Mouse (Mus musculus) frontal cortex, postnatal 25 days (tissue): ENCODE results near the gene Pdcd2.

Experiments
- DNase-seq, 2 experiments: peaks; one replicate each; pipeline ENCODE4 v3.0.0; 2022; ENCODE audit warnings: low spot score in 2 of 2

Gene Pdcd2

DNA sequence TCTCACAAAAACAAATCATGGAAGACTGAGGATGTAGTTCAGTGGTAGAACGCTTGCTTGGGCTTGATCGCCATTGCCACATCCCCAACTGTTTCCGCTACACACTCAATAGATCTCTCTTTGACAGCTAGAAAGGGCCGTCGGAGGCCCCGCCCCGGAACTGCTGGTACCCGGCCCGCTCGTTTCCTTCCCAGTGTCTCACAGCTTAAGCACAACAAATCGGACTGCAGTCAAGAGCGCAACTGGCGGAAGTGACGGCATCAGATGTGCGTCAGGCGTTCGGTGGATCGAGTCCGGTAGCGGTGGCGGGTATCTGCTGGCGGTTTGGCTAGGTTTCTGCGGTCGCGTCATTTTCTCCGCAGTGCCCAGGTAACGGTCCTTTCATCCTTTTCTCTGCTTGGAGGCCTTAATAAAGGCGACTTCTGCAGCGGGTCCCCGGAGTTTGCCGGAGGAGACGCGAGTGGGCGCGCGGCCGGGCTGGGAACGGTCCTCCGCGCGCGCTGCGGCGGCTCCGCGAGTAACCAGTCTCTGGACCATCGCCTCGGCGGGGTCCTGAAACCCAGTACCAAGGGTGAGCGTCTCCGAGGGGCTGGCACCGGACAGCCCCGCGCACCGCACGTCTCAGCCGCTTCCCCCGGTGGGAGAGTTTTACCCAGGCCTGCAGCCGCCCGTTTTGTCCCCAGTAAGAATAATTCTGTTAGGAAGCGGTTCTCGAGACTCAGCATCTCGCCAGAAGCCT, 27.3 kb downstream of the Pdcd2 start, which contains the start of the genes Psmb1 and Tbp:
Psmb1 (minus strand) TSS at position 96 of the 739 bp plus-strand sequence.
Tbp (plus strand) TSS at position 233 of the 739 bp plus-strand sequence.
- DNase-seq: peak; percentile 98

DNA sequence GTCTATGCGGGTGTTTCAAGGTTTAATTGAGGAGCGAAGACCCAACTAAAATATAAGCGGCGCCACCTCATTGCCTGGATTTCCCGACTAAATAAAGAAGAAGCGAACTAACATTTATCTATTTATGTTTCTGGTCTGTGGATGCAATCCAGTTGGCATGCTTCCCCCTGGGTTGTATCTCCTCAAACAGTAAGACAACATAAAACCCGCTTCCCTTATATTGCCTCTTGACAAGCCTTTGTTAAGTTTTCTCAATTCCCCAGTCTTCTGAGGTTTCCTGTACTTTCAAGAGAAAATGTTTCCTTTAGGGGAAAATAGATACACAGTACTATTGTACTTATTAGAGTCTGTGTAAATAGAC, 28.4 kb downstream of the Pdcd2 start:
- DNase-seq: no peak

DNA sequence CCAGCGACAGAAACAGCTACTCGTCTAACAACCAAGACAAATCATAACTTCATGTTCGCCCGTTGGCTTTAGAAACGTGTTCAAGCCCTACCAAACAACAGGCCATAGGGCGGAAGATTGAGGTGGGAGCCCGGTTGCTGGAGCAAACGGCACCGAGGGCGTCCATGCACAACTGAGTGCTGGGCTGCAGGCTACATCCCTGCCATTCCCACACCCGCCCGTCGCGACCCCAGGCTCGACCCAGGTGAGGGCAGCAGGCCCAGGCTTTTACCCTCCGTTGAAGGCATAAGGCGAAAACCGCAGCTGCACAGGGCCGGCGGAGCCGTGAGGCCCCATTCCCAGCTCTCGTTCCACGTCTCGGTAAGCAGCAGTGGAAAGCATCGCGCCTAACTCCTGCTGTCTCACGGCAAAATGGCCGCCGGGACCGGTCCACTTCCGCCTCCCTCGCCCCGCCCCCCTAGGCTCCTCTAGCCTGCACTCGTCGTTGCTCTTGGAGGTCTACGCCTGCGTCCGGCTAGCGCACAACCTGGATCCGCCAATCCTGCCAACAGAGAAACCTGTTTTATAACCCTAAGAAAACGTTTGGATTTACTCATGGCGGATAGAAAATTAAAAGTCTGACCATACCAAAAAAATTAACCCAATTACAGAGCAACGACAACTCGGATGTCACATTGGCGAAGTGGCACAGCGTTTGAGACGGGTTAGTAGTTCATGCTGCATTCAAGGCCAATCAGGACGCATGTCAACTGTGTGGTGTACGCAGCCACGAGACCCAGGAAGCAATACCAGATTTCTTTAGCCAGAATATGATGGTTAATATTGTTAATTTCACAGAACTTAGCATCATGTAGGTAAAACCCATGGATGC, 29.0 kb downstream of the Pdcd2 start:
- DNase-seq: peak; percentile 93

DNA sequence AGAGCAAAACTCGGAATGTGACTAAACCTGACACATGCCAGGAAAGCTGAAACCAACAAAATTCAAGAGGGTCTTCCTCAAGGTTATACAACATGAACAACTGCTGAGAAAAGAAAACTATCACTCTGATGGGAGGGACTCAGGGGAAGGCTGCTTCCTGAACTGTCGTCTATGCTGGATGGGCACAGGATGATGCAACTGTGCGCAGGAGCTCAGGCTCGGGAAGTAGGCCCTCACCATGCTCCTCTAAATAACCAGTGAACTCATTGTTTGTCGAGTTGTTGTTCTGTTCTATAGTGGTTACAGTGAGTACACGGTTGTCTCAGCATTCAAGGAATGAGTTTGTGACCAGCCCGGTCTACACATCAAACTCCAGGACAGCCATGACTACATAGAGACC, 36.6 kb downstream of the Pdcd2 start:
- DNase-seq: no peak

DNA sequence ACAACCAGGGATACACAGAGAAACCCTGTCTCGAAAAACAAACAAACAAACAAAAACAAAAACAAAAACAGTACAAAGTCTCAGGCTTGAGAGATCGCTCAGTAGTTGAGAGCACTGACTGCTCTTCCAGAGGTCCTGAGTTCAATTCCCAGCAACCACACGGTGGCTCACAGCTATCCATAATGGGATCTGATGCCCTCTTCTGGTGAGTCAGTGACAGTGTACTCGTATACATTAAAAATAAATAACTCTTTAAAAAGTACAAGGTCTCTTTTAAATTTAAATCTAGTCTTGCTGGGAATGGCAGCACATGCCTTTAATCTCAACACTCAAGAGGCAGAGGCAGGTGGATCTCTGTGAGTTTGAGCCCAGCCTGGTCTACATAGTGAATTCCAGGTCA, 54.4 kb downstream of the Pdcd2 start:
- no peak for DNase-seq
